Mouse (Mus musculus) urinary bladder, postnatal 14 days (tissue): ENCODE results near the gene Napsa.

Source experiments
- DNase-seq: peaks from one replicate; pipeline ENCODE4 v3.0.0; 2021; ENCODE audit warnings: low spot score

Gene Napsa

DNA sequence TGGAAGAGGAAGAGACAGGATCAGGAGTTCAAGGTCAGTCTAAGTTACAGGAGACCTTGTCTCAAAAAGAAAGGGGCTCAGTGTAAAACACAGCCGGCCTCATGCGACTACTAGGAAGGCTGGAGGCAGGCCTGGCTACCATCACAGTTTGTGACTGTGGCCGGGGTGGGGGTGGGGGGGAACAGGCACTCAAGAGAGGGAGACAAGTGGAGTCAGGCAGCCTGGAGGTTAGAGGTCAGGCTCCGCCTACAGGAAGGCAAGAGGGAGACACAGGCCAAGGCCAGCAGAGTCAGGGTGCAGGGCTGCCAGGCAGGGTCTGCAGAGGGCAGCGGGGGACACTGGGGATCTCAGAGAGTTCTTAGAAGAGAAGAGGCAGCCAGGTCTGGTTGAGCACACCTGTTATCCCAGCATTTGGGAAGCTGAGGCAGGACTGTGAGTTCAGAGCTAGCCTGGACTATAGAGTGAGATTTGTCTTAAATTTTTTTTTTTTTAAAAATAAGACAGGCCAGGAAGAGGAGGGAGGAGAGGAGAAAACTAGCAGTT, 24.9 kb downstream of the Napsa start:
- DNase-seq: no peak

DNA sequence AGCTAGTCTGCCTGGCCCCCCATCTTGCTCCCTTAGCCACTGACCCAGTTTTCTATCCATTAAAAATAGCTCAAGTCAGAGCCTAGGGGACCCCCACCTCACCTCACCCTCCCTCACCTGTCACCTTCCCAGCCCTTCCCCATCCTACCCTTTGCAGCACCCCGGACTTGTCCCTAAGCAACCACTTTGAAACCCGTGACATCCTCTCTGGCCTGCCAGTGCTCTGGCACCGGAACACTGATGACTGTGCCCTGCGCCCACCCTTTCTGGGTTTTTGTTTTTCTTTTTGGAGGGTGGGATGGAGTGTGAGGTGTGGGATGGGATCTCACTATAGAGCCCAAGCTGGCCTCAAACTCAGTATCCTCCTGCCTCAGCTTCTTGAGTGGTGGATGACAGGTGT, 25.5 kb downstream of the Napsa start:
- no peak for DNase-seq

DNA sequence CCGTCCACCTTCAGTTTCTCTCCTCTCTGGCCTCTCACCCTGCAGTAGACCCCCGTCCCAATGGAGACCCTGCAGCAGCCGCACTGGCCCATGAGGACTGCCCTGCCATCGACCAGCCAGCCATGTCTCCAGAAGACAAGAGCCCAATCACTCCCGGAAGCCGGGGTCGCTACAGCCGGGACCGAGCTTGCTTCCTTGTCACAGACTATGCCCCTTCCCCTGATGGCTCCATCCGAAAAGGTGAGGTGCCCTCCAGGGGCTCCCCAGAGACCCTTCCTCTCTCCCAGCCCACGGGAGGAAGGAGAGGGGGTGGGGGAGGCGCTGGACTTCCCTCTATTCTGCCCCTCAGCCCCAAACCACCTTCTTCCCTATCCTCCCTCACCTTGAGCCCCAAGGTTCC, 26.2 kb downstream of the Napsa start:
- DNase-seq: no peak

DNA sequence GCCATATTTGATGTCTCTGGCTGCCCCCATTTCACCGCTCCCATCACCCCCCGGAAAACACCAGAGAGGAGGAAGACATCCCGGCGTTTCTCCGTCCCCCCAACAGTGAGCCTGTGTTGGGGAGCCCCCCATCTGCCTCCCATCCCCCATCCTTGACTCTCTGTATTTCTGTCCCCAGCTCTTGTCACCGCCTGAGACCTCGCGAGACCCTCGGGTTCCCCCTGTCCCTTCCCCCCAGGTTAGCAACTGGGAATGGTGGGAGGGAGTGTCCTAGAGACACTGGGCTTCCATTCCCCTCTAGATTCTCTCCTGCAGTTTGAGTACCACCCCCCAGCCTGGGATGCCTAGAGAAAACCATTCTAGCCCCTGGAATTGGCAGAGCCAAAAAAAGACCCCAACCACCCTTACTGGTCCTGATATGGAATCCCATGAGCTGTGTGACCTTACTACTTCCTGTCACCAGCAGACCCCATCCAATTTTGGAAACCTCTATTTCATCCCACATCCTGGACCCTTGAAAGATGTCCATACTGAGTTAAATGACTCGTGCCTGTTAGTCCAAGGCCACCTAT, 28.6 kb downstream of the Napsa start:
- no peak for DNase-seq

DNA sequence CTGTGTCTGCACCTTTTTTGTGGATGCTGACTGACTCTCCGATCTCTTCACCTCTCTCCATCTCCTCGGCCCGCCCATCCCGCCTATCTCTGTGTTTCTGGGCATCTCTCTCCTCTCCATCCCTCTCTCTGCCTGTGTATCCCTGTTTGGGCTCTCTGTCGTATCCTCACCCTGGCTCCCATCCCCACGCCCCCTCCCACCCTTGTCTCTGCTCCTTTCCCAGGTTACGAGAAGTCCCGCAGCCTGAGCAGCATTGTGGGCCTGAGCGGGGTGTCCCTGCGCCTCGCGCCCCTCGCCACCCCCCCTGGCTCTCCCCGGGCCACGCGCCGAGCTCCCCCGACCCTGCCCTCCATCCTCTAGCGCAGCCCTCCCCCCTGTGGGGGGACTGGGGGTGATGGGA, 29.5 kb downstream of the Napsa start:
- DNase-seq: no peak

DNA sequence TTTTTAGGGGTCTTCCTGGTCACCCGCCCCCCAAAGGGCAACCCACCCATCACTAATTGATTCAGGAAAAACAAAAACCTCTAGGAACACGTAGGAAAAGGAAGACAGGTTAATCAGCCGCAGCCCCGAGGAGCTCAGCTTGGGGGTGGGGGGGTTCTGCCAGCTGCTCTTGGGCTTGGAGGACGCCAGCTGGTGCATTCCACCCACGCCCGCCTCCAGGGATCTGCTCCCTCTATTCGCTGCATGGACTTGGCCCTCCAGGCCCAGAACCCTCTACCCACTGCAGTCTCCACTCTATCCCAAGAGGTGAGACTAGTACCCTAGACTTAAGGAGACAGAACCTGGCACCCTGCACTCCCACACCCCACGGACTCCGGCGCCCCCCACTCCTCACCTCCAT, 30.3 kb downstream of the Napsa start:
- DNase-seq: no peak

DNA sequence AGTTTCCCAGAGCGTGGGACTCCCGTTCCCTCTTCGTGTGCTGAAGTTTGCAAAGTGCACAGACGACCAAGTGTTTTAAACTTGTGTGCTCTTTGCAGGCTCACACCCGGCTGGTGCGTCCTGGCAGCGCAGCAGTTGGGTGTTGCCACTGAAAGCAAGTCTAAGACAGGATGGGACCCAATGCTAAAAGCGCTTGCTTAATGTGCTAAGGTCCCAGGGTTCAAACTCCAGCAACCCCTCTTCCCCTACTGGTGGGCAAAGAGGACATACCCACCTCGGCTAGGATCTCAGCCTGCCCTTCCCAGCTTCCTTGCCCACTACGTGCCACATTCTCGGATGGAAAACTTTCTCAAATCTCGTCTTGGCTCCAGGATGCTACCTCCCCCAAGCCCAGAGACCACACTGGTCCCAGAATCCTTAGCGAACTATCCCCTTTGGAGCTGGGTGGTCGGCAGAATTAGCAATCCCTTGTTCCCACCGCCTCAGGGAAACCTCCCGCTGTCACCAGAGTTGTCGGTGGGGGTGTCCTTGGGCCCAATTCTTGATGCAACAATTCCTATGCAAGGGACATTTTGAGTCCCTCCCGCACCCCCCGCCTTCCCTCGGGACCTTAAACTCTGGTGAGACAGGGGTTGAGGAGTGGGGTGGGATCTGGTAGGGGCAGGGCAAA, 31.1 kb downstream of the Napsa start:
- no peak for DNase-seq

DNA sequence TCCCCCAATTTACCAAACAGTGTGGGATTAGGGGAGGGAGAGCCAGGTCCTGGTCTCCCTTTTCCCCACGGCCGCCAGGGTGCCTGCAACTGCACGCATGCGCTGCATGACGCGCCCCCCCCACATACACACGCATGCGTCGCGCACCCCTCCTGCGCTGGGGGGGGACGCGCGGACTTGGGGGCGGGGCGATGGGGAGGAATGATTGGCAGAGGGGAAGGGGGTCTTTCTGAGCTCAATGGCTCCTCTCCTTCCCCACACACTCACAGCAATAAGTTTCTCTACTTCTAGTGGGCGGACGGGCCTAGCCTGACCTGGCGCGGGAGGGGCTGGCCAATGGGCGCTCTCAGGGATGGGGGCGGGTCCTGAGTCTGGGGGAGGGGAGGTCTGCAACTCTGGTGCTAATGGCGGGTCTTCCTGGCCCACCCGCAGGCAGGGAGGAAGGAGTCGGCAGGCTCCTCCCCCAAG, 32.0 kb downstream of the Napsa start:
- DNase-seq: no peak

DNA sequence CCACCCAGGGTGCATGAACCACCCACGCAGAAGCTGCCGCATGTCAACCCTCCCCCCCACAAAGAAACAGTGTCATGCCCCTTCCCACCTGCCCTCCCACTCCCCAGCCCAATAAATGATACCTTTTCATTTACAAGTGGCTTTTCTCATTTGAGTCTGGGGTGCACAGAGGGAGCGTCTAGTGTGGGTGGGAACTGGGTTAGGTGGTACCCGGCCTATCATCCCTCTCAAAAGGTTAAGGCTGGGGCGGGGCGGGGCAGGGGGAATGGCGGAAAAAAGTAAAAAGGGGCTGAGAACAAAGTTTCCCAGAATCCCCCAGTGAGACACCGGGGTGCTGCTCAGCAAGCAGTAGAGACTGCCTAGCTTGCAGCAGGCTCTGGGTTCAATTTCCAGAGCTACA, 32.4 kb downstream of the Napsa start:
- DNase-seq: no peak

DNA sequence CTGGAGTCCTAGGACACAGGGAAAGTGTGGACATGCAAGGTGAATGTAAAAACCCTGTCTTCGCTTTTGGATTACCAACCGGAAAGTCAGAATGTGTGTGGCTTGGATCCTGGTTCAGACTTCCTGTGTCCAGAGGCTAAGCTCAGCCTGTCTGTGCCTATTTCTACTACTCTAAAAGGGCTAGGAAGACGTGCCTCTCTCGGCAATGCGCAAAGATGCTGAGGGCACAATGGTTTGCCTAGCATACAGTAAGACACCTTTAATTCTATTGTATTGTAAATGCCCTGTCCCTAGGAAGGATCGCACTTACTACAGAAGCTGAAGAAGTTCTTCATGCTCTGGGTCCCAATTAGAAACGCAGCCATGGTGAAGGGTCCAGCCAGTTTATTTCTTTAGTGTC, 33.3 kb downstream of the Napsa start:
- no peak for DNase-seq

DNA sequence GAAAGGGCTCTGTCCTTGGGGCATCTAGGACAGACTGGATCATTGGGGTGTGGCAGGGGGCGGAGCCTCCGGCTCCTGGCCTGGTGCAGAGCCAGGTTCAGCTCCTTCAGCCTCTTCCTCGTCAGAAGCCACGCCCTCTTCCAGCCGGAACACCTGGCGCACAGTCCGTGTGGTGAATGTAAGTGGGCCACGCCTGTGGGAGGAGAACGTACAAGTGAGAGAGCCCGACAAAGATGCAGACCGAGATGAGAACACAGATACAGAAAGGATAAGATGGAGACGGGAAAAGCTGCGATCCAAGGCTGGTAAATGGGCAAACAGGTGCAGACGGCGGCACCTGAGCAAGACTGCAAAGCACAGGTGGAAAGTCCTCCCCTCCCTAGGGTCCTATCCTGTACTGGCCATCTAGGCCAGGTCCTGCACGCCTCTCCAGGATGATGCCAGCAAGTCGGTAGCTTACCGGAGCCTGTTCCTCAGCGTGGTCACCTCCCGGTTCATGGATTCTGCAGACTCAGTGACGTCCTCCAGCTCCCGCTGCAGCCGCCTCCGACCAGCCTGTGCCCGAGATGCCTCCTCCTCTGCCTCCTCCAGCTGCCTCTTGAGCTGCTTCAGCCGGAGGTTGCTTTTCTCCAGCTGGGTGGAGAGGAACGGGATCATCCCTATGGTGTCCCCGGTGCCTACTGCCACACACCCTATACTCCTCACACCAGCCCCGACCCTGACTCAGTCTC, 34.2 kb downstream of the Napsa start:
- peak; percentile 46 for DNase-seq

DNA sequence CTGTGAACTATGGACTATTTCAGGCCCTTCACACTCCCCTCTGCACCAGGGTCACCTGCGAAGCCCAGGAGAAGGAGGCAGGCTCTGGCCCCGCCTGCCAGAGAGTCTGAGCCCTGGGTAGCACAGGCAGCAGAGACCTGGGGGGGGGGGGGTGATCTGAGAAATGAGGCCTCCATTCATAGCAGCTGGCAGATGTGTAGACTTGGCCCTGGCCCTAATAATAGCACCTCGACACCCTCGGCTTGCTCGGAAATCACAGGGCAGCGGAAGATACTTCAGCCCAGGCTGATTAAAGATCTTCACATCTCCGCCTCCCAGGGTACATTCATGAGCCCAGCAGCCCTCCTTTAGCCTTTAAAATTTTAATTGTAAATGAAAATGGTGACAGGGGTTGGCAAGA, 40.0 kb downstream of the Napsa start:
- no peak for DNase-seq

DNA sequence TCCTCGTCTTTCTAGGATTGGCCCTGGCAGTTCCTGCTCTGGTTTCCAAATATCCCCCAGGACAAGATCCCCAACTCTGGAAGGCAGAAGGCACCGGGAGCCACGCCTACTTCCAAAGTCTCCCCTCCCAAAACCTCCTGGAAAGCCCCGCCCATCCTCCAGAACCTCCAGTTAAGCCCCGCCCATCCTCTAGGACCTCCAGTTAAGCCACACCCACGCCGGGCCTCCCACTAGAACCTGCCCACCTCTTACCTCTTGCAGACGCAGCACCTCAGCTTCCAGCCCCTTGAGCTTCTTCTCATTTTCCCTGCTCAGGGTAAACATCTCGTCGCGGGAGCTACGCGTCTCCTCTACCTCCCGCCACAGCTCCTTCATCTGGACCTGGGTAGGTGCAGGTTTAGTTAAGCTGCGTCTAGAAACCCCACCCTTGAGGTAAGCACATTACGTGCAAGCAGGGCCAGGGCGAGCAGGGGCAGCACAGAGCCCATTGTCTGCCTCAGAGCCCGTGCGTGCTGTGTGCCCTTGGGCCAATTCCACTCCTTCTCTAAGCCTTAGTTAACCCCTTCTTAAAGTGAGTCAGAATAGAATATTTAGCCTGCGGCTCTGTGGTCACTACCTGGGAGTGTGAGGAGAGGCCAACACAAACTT, 42.0 kb downstream of the Napsa start:
- DNase-seq: no peak

DNA sequence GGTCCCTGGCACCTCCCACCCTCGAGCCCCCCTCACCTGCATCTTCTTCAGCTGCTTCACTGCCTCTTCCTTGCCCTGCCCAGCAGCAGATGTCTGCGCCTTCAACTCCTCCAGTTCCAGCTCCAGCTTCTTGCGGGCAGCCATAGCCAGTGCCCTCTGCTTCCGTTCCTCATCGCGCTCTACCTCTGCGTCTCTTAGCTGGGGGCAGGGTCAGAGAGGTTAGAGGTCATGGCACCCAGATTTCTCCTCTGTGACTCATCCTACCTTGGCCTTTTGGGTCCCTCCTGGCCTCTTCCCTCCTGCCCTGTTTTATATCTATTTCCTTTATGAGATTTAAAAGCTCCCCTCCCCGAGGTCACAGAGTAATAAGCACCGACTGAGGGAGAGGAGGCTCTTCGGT, 43.1 kb downstream of the Napsa start:
- DNase-seq: no peak

DNA sequence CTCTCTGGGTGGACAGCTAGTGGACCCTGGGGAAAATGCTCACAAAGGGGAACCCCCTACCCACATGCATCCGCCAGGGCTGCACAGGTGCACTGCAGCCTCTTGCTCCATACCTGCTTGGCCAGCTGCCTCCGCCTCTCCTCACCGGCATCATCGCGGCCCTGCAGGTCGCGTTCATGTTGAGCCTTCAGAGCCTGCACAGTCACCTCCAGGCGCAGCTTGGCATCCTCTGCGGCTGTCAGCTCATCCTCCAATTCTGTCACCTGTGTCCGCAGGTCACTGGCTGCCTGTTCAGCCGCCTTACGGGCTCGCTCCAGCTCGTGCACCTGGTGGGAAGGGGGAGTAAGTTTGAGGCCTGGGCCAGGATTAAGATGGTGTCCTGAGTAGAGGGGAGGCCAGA, 43.8 kb downstream of the Napsa start:
- no peak for DNase-seq

DNA sequence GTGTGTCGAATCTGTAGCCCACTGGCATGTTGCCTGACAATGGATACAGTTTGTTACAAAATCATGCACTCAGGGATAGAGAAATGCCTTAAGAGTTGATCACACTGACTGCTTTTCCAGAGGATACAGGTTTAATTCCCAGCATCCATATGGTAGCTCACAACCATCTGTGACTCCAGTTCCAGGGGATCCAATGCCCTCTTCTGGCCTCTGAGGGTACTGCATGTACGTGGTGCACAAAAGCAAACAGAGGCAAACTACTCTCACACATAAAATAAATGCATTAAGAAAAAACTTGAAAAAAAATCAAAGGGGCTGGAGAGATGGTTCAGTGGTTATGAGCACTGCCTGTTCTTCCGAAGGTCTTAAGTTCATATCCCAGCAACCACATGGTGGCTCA, 44.9 kb downstream of the Napsa start:
- DNase-seq: no peak

DNA sequence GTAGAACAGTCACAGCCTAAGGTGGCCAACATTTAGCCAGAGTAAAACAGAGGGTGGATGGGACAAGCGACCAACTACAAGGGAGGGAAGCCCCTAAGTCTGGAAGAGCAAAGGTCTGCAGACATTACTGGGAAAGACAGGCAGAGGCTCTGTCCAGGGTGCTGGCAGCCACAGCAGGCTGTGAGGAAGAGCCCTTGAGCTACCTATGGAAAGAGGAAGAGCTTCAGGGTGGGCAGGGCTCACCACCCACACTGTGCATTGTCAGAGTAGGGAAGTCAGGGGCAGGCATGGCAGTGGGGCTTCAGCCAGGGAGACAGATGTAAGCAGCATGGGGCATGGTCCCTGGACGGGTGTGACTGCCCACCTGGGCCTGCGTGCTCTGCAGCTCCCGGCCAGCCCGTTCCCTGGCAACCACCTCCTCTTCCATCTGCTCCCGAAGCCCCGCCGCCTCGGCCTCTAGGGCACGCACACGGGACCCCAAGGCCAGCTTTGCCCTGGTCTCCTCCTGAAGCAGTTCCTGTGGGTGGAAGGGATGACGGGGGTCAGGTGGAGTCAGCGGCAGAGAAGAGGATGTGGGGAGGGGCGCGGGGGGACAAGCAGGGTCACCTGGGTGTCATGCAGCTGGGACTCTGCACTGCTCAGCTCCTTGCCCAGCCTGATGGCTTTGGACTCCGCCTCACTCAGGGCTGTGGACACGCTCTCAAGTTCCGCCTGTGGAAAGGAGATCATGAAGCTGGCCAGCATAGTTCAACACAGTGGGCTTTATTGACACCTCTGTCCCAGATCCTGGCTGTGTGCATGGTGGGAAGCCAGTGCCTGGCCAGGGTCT, 51.7 kb downstream of the Napsa start:
- no peak for DNase-seq

DNA sequence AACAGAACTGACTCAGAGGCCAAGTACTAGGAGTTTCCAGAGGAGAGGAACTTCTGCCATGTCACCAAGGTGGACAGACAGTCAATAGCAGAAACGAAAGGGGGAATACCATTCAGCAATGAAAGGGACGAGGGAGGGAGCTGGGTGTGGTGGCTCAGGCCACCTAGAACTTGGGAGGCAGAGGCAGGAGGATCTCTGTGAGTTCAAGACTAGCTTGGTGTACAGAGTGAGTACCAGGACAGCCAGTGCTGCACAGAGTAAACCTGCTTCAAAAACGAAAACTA, 52.3 kb downstream of the Napsa start:
- DNase-seq: no peak

DNA sequence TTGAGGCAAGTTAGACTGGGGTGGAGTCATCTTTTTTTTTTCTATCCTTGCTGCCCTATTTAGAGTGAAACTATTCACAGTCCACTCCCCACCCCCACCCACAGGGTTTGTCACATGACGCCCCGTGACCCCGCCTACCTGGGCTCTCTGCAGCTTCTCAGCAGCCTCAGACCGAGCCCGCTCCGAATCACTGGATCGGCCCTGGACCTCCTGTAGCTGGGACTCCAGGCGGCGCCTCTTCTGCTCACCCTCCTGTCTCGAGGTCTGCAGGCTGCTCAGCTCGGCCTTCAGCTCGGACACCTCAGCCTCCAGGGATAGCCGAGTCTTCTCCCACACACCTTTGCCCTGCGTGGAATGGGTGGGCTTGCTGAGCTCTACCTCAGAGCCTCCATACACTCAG, 52.6 kb downstream of the Napsa start:
- DNase-seq: no peak

DNA sequence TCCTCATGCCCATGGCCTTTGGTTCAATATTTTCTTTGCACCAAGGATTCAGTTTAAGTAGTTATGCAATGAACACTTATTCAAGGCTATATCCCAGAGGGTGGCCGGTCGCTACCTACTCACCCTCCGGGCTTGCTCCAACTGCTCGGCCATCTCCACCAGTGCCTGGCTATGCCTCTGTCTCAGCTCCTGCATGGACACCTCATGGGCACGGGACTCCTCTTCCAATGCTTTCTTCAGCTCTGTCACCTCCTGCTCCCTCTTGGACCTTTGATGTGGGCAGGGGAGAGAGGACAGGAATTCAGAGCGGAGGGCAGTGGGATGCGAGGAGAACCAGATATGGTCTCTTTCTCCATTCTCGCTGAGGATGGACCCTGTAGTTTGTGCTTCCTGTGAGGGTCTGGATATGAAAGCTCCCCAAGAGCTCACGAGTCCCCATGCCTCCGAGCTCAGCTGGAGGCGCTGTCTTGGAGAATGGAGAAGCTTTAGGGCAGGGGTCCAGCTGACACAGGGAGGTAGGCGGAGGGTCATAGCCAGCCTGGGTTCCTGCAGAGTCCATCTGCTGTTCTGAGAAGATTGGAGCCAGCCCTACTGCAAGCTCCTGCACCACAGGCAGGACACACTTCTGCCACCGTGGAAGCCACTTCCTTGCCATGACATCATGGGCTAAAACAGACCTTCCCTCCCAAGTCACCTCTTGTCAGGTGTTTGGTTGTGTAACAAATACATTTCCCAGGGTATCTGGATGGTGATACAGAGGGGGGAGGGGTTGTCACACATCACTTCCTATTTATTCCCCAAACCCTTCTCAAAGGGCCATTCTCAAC, 53.3 kb downstream of the Napsa start:
- no peak for DNase-seq

DNA sequence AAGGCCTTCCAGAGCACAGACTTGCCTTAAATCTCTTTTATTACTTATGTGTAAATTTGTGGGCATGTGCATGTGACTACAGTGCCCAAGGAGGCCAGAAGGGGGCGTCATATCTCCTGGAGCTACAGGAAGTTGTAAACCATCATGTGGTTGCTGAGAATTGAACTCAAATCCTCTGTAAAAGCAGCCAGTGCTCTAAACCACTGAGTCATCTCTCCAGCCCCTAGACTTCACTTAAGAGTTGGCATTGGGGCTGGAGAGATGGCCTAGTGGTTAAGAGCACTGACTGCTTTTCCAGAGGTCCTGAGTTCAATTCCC, 53.8 kb downstream of the Napsa start:
- DNase-seq: no peak
